Comparison of ENCODE assay signal across 11 mouse cellular contexts in genomic region chr15:17195439-17195838, GRCm38 (mm10).
DNase-seq lines count a peak whose midpoint lies in the region; TF ChIP-seq lines count a peak whose summit lies in the region.
"Had no signal": no experiment of that assay in that cellular context is flagged by ENCODE, and none has a peak within 500 bp of the region (broad histone marks: within the 10 kb centered on the region; RNA-seq: fewer than 3 reads in every experiment).

No protein-coding gene starts in this region.

- H3K36me3 ChIP-seq in kidney, adult 2 months (ENCODE audit: control insufficient read depth, insufficient read depth, low read length), result no peaks in the 10 kb centered on the region
- no peaks in the 10 kb centered on the region for H3K36me3 ChIP-seq in ES-E14 (ENCODE audit: control insufficient read depth, insufficient read depth, low read length, poor library complexity, severe bottlenecking)
- no peaks in the 10 kb centered on the region for H3K36me3 ChIP-seq in limb, embryonic 10.5 days
- H3K36me3 ChIP-seq: neural tube, embryonic 12.5 days had no signal

- no peaks in the 10 kb centered on the region for H3K27me3 ChIP-seq in kidney, adult 2 months (replicated peaks; ENCODE audit: control insufficient read depth, insufficient read depth, low read length)
- H3K27me3 ChIP-seq in limb, embryonic 10.5 days (ENCODE audit: low read depth, poor library complexity, severe bottlenecking), result no peaks in the 10 kb centered on the region
- H3K27me3 ChIP-seq: neural tube, embryonic 12.5 days had no signal

- no peak overlapping the region for H3K27ac ChIP-seq in kidney, adult 2 months (ENCODE audit: insufficient read depth, low read depth, low read length)
- H3K27ac ChIP-seq in ES-E14 (ENCODE audit: insufficient read depth, low read depth, low read length, poor library complexity, severe bottlenecking), result no peak overlapping the region
- no peak overlapping the region for H3K27ac ChIP-seq in limb, embryonic 10.5 days
- H3K27ac ChIP-seq: neural tube, embryonic 12.5 days had no signal

- no peaks in the 10 kb centered on the region for H3K9me3 ChIP-seq in ES-E14 (ENCODE audit: control insufficient read depth, insufficient read depth, low read depth, low read length)
- no peaks in the 10 kb centered on the region for H3K9me3 ChIP-seq in limb, embryonic 10.5 days (replicated peaks)
- H3K9me3 ChIP-seq: neural tube, embryonic 12.5 days had no signal

- H3K4me1 ChIP-seq in kidney, adult 2 months (ENCODE audit: control insufficient read depth, insufficient read depth, low read length), result no peaks in the 10 kb centered on the region
- no peaks in the 10 kb centered on the region for H3K4me1 ChIP-seq in ES-E14 (ENCODE audit: control insufficient read depth in 2 of 2, insufficient read depth in 2 of 2, low read length in 2 of 2, poor library complexity in 1 of 2)
- H3K4me1 ChIP-seq in limb, embryonic 10.5 days, result no peaks in the 10 kb centered on the region
- H3K4me1 ChIP-seq: neural tube, embryonic 12.5 days had no signal

- DNase-seq in kidney, adult 2 months, result no peak
- DNase-seq in kidney, adult 18-20 months, result no peak
- DNase-seq in ES-E14 (ENCODE audit: low read depth, low spot score), result peak; percentile 12
- DNase-seq in embryo, embryonic 11 days, result peak; percentile 48
- peak; percentile 56 for DNase-seq in limb, embryonic 10.5 days (ENCODE audit: low spot score)
- no peak for DNase-seq in ovary, postnatal 36 days (ENCODE audit: low spot score)
- DNase-seq in T-cell, adult 2 months (ENCODE audit: low spot score), result no peak
- no peak for DNase-seq in heart, adult 9 months (ENCODE audit: low spot score in 2 of 2)
- DNase-seq: adrenal gland, adult 2 months had no signal

- 44% methylated on average over 5 of the region's 5 CpGs for WGBS in kidney, adult 2 months
- 54% methylated on average over 5 of the region's 5 CpGs for WGBS in limb, embryonic 10.5 days

- peak; percentile 37 for TF ChIP-seq CTCF in kidney, adult 2 months (conservative IDR thresholded peaks at IDR 0.05; ENCODE audit: insufficient read depth, insufficient read length, low read depth, low read length)

- no peak overlapping the region for H3K4me3 ChIP-seq in kidney, adult 2 months (ENCODE audit: insufficient read depth, low read depth, low read length)
- no peak overlapping the region for H3K4me3 ChIP-seq in ES-E14 (ENCODE audit: insufficient read depth in 1 of 2, low read depth in 1 of 2, low read length in 2 of 2, poor library complexity in 1 of 2, severe bottlenecking in 1 of 2)
- no peak overlapping the region for H3K4me3 ChIP-seq in limb, embryonic 10.5 days
- H3K4me3 ChIP-seq: erythroblast, embryonic 14.5 days; neural tube, embryonic 12.5 days had no signal

- no peak overlapping the region for H3K9ac ChIP-seq in ES-E14 (ENCODE audit: insufficient read depth, low read depth, low read length, poor library complexity, severe bottlenecking)
- H3K9ac ChIP-seq: neural tube, embryonic 12.5 days had no signal

- in situ Hi-C loops in ES-E14 (cut with MboI; ENCODE audit: low sequenced_read_pairs in 2 of 2, unreplicated experiment in 2 of 2), result no loop called here

- no peak for TF ChIP-seq POLR2A in kidney, adult 2 months (IDR thresholded peaks at IDR 0.05; ENCODE audit: low read depth, low read length)

TF ChIP-seq in ES-E14, 5 proteins besides CTCF, POLR2A, EP300 and RAD21:
- TF ChIP-seq CHD2 (IDR thresholded peaks at IDR 0.05; ENCODE audit: low read depth, low read length), result no peak
- TF ChIP-seq HCFC1 (IDR thresholded peaks at IDR 0.05; ENCODE audit: borderline replicate concordance, insufficient read depth, low read length), result no peak

Comparison
In these comparisons a context has a peak if more than half of its experiments do, and no peak if none do; other contexts are left out.
1. DNase-seq: peak in ES-E14 (single experiment), embryo, embryonic 11 days (single experiment) and limb, embryonic 10.5 days (single experiment); none in kidney, adult 2 months (single experiment), kidney, adult 18-20 months (single experiment), ovary, postnatal 36 days (single experiment), T-cell, adult 2 months (single experiment) and heart, adult 9 months (0 of 2).